Mouse (Mus musculus): ENCODE results near the gene Dlg2.

Dlg2 gene

GRCm38 (mm10) chr7:92430254-92430653 lies 1953.8 kb downstream of the Dlg2 start:
- no peak for DNase-seq

DNA sequence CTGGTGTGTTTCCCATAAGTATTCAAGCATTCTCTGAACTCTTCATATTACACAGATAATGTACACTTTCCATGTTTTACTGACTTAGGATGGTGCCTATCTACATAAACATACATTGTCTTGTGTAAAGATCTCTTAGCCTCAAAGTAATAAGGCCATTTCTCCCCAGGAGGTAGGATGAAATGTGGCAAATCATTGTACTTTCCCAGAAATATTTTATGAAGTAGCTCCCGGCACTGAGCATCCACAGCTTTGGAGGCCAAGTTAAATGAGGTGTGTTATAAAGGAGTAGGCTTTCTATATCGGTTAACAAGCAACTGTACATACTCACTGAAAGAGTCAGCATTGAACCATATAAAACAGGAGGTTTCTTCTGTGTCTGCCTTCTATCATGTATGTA lies 1960.7 kb downstream of the Dlg2 start:
- peak in 1 of 2 experiments; percentile 15 for DNase-seq

GRCm38 (mm10) chr7:92439503-92440487 lies 1963.3 kb downstream of the Dlg2 start:
- DNase-seq: peak; percentile 32 to 39

DNA sequence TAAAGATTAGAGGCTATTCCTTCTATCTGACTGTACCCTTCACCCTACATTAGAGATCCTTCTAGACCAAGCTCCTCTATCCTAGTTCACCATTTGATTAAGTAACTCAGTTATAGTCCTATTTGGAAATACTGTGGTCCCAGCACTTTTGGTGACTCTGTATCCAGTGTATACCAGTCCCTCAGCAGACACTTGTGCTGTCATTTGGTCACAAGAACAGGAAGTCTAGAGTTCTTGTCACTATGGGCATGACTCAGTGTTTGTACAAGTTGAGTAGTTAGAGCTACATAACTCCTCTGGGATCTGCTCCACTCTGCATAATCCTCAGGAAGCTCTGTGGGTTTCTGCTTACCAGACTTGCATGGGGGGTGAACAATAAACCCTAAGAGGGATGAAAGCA lies 1965.1 kb downstream of the Dlg2 start:
- DNase-seq: no peak

GRCm38 (mm10) chr7:92442082-92442481 lies 1965.6 kb downstream of the Dlg2 start:
- DNase-seq: no peak

DNA sequence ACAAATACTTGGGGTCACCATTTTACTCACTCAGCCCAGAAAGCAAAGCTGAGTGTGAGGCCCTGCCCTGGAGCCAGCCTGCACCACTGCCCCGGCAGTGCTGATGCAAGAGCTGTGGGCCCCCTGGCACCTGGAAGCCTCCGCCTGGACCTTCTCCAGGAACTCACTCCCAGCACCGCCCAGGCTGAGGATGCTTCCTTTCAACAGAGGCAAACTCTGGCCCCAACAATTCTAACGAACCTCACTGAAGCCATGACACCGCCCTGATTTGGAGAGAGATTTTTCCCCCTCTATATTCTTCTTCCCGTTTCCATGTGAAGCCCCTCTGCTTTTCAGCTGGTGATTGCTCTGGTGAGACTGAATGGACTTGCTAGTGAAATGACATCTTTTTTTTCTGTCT lies 1971.5 kb downstream of the Dlg2 start:
- DNase-seq: no peak

- DNase-seq: no peak
Measured at GRCm38 (mm10) chr7:92448782-92449575, 1972.5 kb downstream of the Dlg2 start.

GRCm38 (mm10) chr7:92454176-92454575 lies 1977.7 kb downstream of the Dlg2 start:
- DNase-seq: no peak

- no peak for DNase-seq
Measured at GRCm38 (mm10) chr7:92455927-92456326, 1979.5 kb downstream of the Dlg2 start.

- no peak for DNase-seq
Measured at GRCm38 (mm10) chr7:92457791-92458190, 1981.3 kb downstream of the Dlg2 start.

DNA sequence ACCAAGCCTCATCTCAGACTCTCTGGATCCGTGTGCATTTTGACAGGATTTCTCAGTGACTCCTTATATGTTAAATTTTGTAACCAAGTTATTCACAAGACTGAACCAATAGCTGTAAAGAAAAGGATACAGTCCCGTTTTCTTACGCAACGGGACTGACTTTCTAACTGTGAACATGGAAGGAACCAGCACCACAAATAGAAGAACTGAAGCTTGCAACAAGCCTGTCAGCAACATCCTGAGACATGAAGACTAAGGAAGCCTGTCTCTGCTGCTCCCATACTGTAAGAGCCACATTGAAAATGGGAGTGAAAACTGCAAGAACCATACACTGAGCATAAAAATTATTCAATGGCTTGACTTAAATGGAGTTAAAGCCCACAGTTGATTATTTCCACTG lies 1981.8 kb downstream of the Dlg2 start:
- DNase-seq: no peak

- DNase-seq: peak; percentile 87 to 92
Measured at GRCm38 (mm10) chr7:92460578-92460977, 1984.1 kb downstream of the Dlg2 start.

DNA sequence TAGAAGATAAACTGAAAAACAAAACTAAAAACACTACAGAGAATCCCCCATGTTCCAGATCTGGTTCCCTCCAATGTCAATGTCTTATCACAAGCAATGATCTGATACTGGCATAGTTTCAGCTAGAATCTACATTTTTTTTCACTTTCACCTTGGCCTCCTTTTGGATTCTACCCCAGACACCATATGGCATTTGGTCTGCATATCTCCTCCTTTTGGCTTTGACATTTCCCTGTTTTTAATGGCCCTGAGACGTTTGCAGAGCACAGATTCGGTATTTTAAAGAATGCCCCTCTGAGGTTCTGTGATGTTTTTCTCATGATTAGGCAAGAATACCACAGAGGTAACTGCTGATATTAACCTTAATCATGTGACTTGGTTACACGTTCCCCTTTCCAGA lies 1984.8 kb downstream of the Dlg2 start:
- DNase-seq: peak; percentile 70

DNA sequence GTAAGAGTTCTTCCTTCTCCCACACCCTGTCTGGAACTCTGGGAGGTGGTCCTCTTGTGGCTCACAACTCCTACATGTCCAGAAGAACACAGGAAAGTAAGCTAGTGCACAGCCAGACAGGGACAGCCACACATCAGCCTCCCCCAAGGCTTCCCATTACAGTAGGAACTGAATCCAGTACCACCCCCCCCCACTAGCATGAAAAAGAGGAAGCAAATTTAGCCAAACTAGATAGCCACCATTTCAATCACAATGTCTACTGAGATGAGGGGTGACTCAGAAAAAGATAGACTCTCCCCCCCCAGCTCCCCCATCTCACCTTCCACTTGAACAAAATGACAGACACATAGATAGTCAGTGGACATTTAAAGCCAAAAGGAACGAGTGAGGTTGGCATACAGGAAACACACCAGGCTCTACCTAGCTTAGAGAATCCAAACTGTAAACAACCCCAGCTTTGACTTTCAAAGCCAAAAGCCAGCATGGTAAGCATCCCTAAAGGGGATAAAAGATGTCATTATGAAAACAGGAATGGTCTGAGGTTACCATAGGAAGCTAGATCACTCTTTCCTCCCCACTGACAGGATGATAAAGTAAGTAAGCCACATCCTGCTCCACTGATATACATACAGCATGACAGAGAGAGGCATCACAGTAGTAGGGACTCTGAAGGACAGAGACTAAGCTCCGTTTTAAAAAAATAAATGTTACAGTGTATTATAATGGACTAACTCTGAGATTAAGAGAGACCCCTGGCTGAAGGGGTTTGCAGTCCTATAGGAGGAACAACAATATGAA lies 1986.8 kb downstream of the Dlg2 start:
- DNase-seq: no peak

GRCm38 (mm10) chr7:92464290-92464689 lies 1987.8 kb downstream of the Dlg2 start:
- no peak for DNase-seq

DNA sequence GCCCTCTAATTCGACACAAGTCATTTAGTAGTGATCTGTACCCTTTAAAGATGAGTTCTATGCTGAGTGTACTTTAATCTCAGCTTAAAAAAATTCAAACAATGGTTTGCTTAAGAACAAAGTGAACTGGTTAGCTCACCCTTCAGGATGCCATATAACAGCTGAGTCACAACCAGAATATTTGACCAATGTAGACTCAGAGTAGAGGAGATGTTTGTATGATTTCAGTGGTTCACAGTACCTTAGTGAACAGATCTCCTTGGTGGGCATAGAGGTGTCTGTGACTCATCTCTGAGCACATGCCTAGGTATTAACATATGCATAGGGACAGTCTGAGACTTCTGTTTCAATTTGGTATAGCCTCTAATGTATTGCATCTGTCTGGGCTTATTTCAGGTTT lies 2002.7 kb downstream of the Dlg2 start:
- DNase-seq: no peak

- DNase-seq: peak in 1 of 2 experiments; percentile 17
Measured at GRCm38 (mm10) chr7:92479748-92480147, 2003.3 kb downstream of the Dlg2 start.

GRCm38 (mm10) chr7:92483346-92483745 lies 2006.9 kb downstream of the Dlg2 start:
- DNase-seq: no peak

DNA sequence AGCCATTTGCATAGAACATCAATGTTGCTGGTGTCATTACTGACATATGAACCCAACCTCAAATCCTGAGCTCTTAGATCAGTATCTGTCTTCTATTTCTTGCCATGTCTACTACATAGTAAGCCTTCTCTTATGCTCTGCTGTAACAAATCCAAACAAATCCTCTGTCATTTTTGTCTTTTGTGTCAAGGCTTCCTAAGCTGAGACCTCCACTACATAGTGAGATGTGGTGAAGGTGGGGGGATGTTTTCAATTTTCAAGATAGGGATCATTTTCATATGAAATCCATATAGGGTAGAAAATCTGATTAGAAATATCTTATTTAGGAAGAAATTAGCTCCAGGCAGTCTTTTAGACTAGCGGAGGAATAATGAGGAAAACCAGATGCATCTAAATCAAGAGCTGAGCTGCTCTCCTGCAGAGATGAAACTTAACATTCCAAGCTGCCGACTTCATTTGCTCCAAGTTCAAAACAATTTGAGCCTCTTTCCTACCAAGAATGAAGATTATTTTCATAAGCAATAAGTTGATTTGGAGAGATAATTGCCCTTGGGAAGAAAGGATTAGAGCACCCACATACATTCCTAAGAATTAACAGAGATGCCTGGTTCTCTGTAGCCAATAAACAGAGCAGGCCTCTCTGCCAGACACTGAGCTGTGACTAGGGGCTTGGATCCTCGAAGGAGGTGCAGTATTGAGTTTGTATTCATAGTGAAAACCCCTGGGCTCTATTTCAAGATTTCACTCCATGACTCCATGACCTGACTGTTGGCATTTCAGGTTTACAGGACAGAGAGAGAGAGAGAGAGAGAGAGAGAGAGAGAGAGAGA lies 2009.6 kb downstream of the Dlg2 start:
- no peak for DNase-seq

- no peak for DNase-seq
Measured at GRCm38 (mm10) chr7:92486878-92487277, 2010.4 kb downstream of the Dlg2 start.

DNA sequence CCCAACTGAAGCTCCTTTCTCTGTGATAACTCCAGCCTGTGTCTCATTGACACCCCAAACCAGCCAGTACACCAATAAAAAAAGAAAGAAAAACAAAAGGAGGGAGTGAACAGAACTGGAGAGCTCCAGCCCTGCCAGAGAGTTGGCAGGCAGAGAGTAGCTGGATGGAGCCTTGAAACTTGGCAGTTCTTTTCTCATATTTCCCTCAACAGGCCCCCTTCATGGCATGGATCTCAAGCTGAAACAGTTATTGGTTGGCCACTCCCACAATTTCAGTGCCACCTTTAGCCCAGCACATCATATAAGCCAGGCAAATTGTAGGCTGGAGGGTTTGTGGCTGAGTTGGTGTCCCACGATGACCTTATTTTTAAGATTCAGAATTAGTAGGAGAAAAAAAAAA lies 2015.8 kb downstream of the Dlg2 start:
- no peak for DNase-seq

GRCm38 (mm10) chr7:92493521-92493920 lies 2017.0 kb downstream of the Dlg2 start:
- no peak for DNase-seq
